Mouse (Mus musculus): ENCODE measurements around the gene Hist1h2ai. TPM values are rescaled to one million over a fixed set of nuclear protein-coding genes. Genes with fewer than 3 reads are reported as not detected.
A peak's percentile ranks its signal among the peaks of the same experiment; 100 is the strongest.
"Not testable (repeated sequence)": the region's sequence is repeated elsewhere in the genome, so short reads cannot be mapped to it uniquely, and the experiment has no call there.

Hist1h2ai gene
- total and polyA plus RNA-seq, 2 experiments from 2014 or later: 12.1 to 560 TPM

GRCm38 (mm10) chr13:21751417-21751816, 35.2 kb downstream of the Hist1h2ai start:
- H3K4me2 ChIP-seq (ENCODE audit: low read depth): no peak overlapping the region
- peaks cover 18% of the 10 kb centered on the region for H3K4me1 ChIP-seq (ENCODE audit: insufficient read depth)
- H3K9me3 ChIP-seq (ENCODE audit: low read length): no peaks in the 10 kb centered on the region
- no peaks in the 10 kb centered on the region for H3K27me3 ChIP-seq (ENCODE audit: insufficient read depth, low read length)
- H3K27ac ChIP-seq (ENCODE audit: low read depth, low read length): no peak overlapping the region
- DNase-seq: no peak
- no peak for ATAC-seq
- no peak for TF ChIP-seq CTCF (IDR thresholded peaks at IDR 0.05; ENCODE audit: low read depth)
- H3K9ac ChIP-seq: no peak overlapping the region
- H3K36me3 ChIP-seq (ENCODE audit: insufficient read depth): no peaks in the 10 kb centered on the region
- no peak overlapping the region for H3K4me3 ChIP-seq (ENCODE audit: low read depth, low read length)

DNA sequence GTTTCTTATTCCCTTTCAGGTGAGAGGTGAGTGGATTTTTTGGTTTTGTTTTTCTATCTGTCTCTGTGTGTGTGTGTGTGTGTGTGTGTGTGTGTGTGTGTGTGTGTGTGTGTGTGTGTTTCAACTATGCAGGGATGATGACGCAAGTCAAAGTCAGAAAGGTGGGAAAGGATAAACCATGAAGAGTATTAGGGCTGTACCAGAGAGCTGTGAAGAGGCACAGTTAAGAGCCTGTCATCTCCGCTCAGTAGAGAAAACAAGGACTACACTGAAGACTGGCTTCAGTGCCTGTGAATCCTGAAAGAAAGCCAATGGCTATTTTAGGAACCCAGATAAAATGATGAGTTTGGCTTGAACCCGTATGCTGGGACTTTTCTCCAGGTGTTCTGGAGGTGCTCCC, 35.6 kb downstream of the Hist1h2ai start:
- H3K4me1 ChIP-seq (ENCODE audit: insufficient read depth): peaks cover 18% of the 10 kb centered on the region
- H3K27ac ChIP-seq (ENCODE audit: low read depth, low read length): no peak overlapping the region
- H3K9ac ChIP-seq: no peak overlapping the region
- no peak for TF ChIP-seq CTCF (IDR thresholded peaks at IDR 0.05; ENCODE audit: low read depth)
- H3K27me3 ChIP-seq (ENCODE audit: insufficient read depth, low read length): no peaks in the 10 kb centered on the region
- WGBS: 77% methylated on average over 3 of the region's 3 CpGs
- H3K36me3 ChIP-seq (ENCODE audit: insufficient read depth): no peaks in the 10 kb centered on the region
- no peaks in the 10 kb centered on the region for H3K9me3 ChIP-seq (ENCODE audit: low read length)
- DNase-seq: no peak
- no peak overlapping the region for H3K4me3 ChIP-seq (ENCODE audit: low read depth, low read length)
- H3K4me2 ChIP-seq (ENCODE audit: low read depth): no peak overlapping the region
- no peak for ATAC-seq

DNA sequence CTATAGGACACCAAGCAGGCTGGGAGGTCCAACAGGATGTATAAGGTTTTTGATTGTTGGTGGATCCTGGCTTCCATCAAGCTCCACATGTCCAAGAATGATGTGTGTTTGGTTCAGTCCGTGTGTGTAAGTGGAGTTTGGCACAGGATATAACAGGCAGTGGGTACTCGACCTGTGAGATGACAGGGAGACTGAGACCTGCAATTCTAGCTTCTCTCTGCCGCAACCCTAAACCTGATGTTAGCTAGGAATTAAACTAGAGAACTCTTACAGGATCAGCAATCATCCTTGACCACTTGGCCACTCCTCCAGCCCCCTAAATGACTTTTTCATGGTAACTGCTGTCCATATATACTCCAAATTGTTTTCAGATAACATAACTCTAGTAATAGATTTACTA, 36.1 kb downstream of the Hist1h2ai start:
- H3K27me3 ChIP-seq (ENCODE audit: insufficient read depth, low read length): no peaks in the 10 kb centered on the region
- peaks cover 18% of the 10 kb centered on the region for H3K4me1 ChIP-seq (ENCODE audit: insufficient read depth)
- no peak overlapping the region for H3K4me2 ChIP-seq (ENCODE audit: low read depth)
- H3K9me3 ChIP-seq (ENCODE audit: low read length): no peaks in the 10 kb centered on the region
- ATAC-seq: no peak
- no peak overlapping the region for H3K9ac ChIP-seq
- no peak overlapping the region for H3K4me3 ChIP-seq (ENCODE audit: low read depth, low read length)
- 37% methylated on average over 3 of the region's 3 CpGs for WGBS
- H3K27ac ChIP-seq (ENCODE audit: low read depth, low read length): no peak overlapping the region
- no peaks in the 10 kb centered on the region for H3K36me3 ChIP-seq (ENCODE audit: insufficient read depth)
- TF ChIP-seq CTCF (IDR thresholded peaks at IDR 0.05; ENCODE audit: low read depth): no peak
- no peak for DNase-seq

DNA sequence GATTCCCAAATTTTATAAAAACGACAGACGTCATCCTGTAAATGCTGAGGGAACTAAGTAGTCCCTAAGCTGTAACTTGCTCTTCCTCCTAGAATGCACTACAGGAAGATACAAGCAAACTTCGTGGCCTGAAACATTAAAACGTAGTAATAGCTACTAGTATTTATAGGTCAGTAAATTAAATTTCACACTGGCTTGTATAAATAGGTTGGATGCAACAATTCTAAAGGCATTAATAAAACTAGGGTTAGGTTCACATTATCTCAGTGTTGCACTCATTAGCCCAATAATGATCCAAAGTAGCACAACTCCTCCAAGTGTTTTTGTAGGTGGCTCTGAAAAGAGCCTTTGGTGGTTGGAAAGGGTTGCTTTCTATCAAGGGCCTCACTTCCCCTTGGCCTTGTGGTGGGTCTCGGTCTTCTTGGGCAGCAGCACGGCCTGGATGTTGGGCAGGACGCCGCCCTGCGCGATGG, 36.9 kb downstream of the Hist1h2ai start:
- peak overlapping the region; percentile 56 for H3K9ac ChIP-seq
- ATAC-seq: no peak
- WGBS: 9% methylated on average over 10 of the region's 10 CpGs
- TF ChIP-seq CTCF (IDR thresholded peaks at IDR 0.05; ENCODE audit: low read depth): no peak
- H3K4me3 ChIP-seq (ENCODE audit: low read depth, low read length): peak overlapping the region; percentile 43
- H3K27ac ChIP-seq (ENCODE audit: low read depth, low read length): peak overlapping the region; percentile 87
- DNase-seq: peak; percentile 25
- peaks cover 18% of the 10 kb centered on the region for H3K4me1 ChIP-seq (ENCODE audit: insufficient read depth)
- no peaks in the 10 kb centered on the region for H3K36me3 ChIP-seq (ENCODE audit: insufficient read depth)
- peak overlapping the region; percentile 68 for H3K4me2 ChIP-seq (ENCODE audit: low read depth)
- no peaks in the 10 kb centered on the region for H3K27me3 ChIP-seq (ENCODE audit: insufficient read depth, low read length)
- no peaks in the 10 kb centered on the region for H3K9me3 ChIP-seq (ENCODE audit: low read length)

GRCm38 (mm10) chr13:21753524-21754285, 37.5 kb downstream of the Hist1h2ai start, which contains the start of the genes Hist1h2ak and Hist1h2bn:
Gene Hist1h2ak, minus strand, starts transcription at chr13:21753827.
Gene Hist1h2bn, plus strand, starts transcription at chr13:21754123.
- WGBS: under 1% methylated on average over 38 of the region's 50 CpGs
- H3K27ac ChIP-seq (ENCODE audit: low read depth, low read length): peak within 1 kb of the TSS; percentile 87
- not testable (repeated sequence) for H3K36me3 ChIP-seq (ENCODE audit: insufficient read depth); H3K9me3 ChIP-seq (ENCODE audit: low read length); H3K27me3 ChIP-seq (ENCODE audit: insufficient read depth, low read length)
- peak within 1 kb of the TSS; percentile 68 for H3K4me2 ChIP-seq (ENCODE audit: low read depth)
- DNase-seq: peak; percentile 93
- H3K4me3 ChIP-seq (ENCODE audit: low read depth, low read length): peak within 1 kb of the TSS; percentile 43
- peaks cover 15% of the 10 kb centered on the region; the same call in 1 of the 2 replicates for H3K4me1 ChIP-seq (ENCODE audit: insufficient read depth)
- H3K9ac ChIP-seq: peak within 1 kb of the TSS; percentile 56
- peak; percentile 95 for ATAC-seq

DNA sequence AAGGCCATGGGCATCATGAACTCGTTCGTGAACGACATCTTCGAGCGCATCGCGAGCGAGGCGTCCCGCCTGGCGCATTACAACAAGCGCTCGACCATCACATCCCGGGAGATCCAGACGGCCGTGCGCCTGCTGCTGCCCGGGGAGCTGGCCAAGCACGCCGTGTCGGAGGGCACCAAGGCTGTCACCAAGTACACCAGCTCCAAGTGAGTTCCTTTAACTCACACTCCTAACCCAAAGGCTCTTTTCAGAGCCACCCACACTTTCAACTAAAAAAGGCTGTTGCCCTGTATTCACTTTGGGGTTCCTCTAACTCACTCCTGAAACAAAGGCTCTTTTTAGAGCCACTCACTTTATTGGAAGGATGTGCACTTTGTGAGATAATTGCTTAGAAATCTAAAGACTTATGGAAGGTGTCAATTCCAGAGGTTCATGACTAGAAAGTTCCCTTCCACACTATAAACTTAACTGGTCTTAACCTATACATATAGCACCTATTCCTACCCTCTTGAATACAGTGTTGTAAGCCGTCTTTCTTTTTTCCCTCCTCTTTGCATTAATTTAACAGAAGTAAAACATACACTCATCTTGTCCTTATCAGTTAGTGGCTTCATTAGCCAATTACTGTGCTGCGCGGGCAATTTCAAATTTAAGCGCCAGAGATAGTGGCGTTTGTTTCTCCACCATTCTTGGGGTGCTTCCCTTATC, 38.2 kb downstream of the Hist1h2ai start:
- 0% methylated on average over 21 of the region's 26 CpGs for WGBS
- DNase-seq: peak; percentile 66
- Histone ChIP-seq H3K4me3 (ENCODE audit: low read depth, low read length) (peak overlapping the region; percentile 43), H3K4me2 (ENCODE audit: low read depth) (peak overlapping the region; percentile 68), H3K27ac (ENCODE audit: low read depth, low read length) (0 out of 2 replicates have a peak overlapping the region, but pooled peaks have one; percentile 23), H3K9ac (peak overlapping the region; percentile 44; the same call in 1 of the 2 replicates)
- H3K4me1 ChIP-seq (ENCODE audit: insufficient read depth); H3K27me3 ChIP-seq (ENCODE audit: insufficient read depth, low read length); H3K9me3 ChIP-seq (ENCODE audit: low read length); H3K36me3 ChIP-seq (ENCODE audit: insufficient read depth): not testable (repeated sequence)
- ATAC-seq: 0 out of 2 replicates have a peak, but pooled peaks have one; percentile 0

DNA sequence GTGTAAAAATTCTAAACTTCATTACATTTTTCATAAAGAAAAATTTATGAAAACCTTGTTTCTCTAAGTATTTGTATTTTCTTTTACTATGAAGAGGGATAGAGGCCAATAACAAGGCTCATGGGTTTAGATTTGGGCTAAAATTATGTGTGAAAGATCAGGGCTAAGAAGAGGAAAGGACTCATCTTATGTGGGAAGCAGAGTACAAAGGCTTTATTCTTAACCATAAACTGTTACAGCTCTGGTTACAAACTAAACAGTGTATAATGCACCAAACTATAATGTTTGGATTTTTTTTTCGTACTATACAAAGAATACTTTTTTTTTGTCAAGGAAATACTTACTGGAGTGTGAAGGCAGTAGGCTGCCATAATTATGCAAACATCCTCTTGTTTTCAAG, 39.5 kb downstream of the Hist1h2ai start:
- no peak for ATAC-seq
- no peak for DNase-seq
- Histone ChIP-seq H3K27me3 (ENCODE audit: insufficient read depth, low read length) (no peaks in the 10 kb centered on the region), H3K36me3 (ENCODE audit: insufficient read depth) (no peaks in the 10 kb centered on the region), H3K9me3 (ENCODE audit: low read length) (no peaks in the 10 kb centered on the region), H3K4me2 (ENCODE audit: low read depth) (no peak overlapping the region), H3K9ac (no peak overlapping the region), H3K27ac (ENCODE audit: low read depth, low read length) (no peak overlapping the region), H3K4me3 (ENCODE audit: low read depth, low read length) (no peak overlapping the region), H3K4me1 (ENCODE audit: insufficient read depth) (peaks cover 6% of the 10 kb centered on the region; the same call in 1 of the 2 replicates)
- no peak for TF ChIP-seq CTCF (IDR thresholded peaks at IDR 0.05; ENCODE audit: low read depth)
- WGBS: 54% methylated on average over 1 of the region's 1 CpGs

Small RNAs within 50 kb of the gene (microRNA-seq; reads per million reads assigned to microRNA genes)
- gene Gm44357: 0 reads per million in 2 experiments
- 0 to 0.12 reads per million in 2 experiments for gene Gm44367
- gene Gm44454: 0 reads per million in 2 experiments

Other genes with a start within 250 kb of the Hist1h2ai start
Only the 30 nearest of the 32 such genes appear.
- 1.5 TPM in 1 of 2 replicates, not detected in the other for gene Gm10065, start 237.0 kb upstream of the Hist1h2ai start, total RNA-seq (2014; rRNA removed)
- gene Gm10065, start 237.0 kb upstream of the Hist1h2ai start, polyA plus RNA-seq (2015; fragmentation: Nextera tagmentation; extraction: Ambion mirVana): not detected in 2 replicates
- 0.14 and 0.31 TPM in 2 replicates for gene AK157302, start 221.2 kb upstream of the Hist1h2ai start, total RNA-seq (2014; rRNA removed)
- gene AK157302, start 221.2 kb upstream of the Hist1h2ai start, polyA plus RNA-seq (2015; fragmentation: Nextera tagmentation; extraction: Ambion mirVana): 0.42 and 0.54 TPM in 2 replicates
- gene Gm11273, start 215.0 kb upstream of the Hist1h2ai start, total RNA-seq (2014; rRNA removed): 5.9 and 7.1 TPM in 2 replicates
- gene Gm11273, start 215.0 kb upstream of the Hist1h2ai start, polyA plus RNA-seq (2015; fragmentation: Nextera tagmentation; extraction: Ambion mirVana): 5.8 and 11.0 TPM in 2 replicates
- 7.8 and 9.5 TPM in 2 replicates for gene Zkscan8, start 185.3 kb upstream of the Hist1h2ai start, total RNA-seq (2014; rRNA removed)
- gene Zkscan8, start 185.3 kb upstream of the Hist1h2ai start, polyA plus RNA-seq (2015; fragmentation: Nextera tagmentation; extraction: Ambion mirVana): 1.3 and 2.2 TPM in 2 replicates
- not detected in 2 replicates for gene Olfr1366, start 173.6 kb upstream of the Hist1h2ai start, total RNA-seq (2014; rRNA removed)
- 0.15 TPM in 2 replicates for gene Olfr1366, start 173.6 kb upstream of the Hist1h2ai start, polyA plus RNA-seq (2015; fragmentation: Nextera tagmentation; extraction: Ambion mirVana)
- gene Olfr1535, start 156.5 kb upstream of the Hist1h2ai start, total RNA-seq (2014; rRNA removed): not detected in 2 replicates
- 0.06 and 0.07 TPM in 2 replicates for gene Olfr1535, start 156.5 kb upstream of the Hist1h2ai start, polyA plus RNA-seq (2015; fragmentation: Nextera tagmentation; extraction: Ambion mirVana)
- gene Olfr1364, start 134.7 kb upstream of the Hist1h2ai start, total RNA-seq (2014; rRNA removed): not detected in 2 replicates
- gene Olfr1364, start 134.7 kb upstream of the Hist1h2ai start, polyA plus RNA-seq (2015; fragmentation: Nextera tagmentation; extraction: Ambion mirVana): not detected in 2 replicates
- gene Olfr1362, start 102.4 kb upstream of the Hist1h2ai start, total RNA-seq (2014; rRNA removed): not detected in 2 replicates
- not detected in 2 replicates for gene Olfr1362, start 102.4 kb upstream of the Hist1h2ai start, polyA plus RNA-seq (2015; fragmentation: Nextera tagmentation; extraction: Ambion mirVana)
- not detected in 2 replicates for gene Olfr11, start 73.9 kb upstream of the Hist1h2ai start, total RNA-seq (2014; rRNA removed)
- gene Olfr11, start 73.9 kb upstream of the Hist1h2ai start, polyA plus RNA-seq (2015; fragmentation: Nextera tagmentation; extraction: Ambion mirVana): not detected in 2 replicates
- not detected in 2 replicates for gene Olfr1361, start 53.0 kb upstream of the Hist1h2ai start, total RNA-seq (2014; rRNA removed)
- gene Olfr1361, start 53.0 kb upstream of the Hist1h2ai start, polyA plus RNA-seq (2015; fragmentation: Nextera tagmentation; extraction: Ambion mirVana): not detected in 2 replicates
- gene Olfr1360, start 39.0 kb upstream of the Hist1h2ai start, total RNA-seq (2014; rRNA removed): not detected in 2 replicates
- not detected in 2 replicates for gene Olfr1360, start 39.0 kb upstream of the Hist1h2ai start, polyA plus RNA-seq (2015; fragmentation: Nextera tagmentation; extraction: Ambion mirVana)
- not detected in 2 replicates for gene Olfr1359, start 18.3 kb upstream of the Hist1h2ai start, total RNA-seq (2014; rRNA removed)
- not detected in 2 replicates for gene Olfr1359, start 18.3 kb upstream of the Hist1h2ai start, polyA plus RNA-seq (2015; fragmentation: Nextera tagmentation; extraction: Ambion mirVana)
- 131 and 141 TPM in 2 replicates for gene Hist1h2bl, start 279 bp upstream of the Hist1h2ai start, total RNA-seq (2014; rRNA removed)
- gene Hist1h2bl, start 279 bp upstream of the Hist1h2ai start, polyA plus RNA-seq (2015; fragmentation: Nextera tagmentation; extraction: Ambion mirVana): 0.65 and 0.73 TPM in 2 replicates
- gene Hist1h3h, start 1.2 kb downstream of the Hist1h2ai start, total RNA-seq (2014; rRNA removed): 277 and 308 TPM in 2 replicates
- 0.75 and 1.3 TPM in 2 replicates for gene Hist1h3h, start 1.2 kb downstream of the Hist1h2ai start, polyA plus RNA-seq (2015; fragmentation: Nextera tagmentation; extraction: Ambion mirVana)
- 308 and 356 TPM in 2 replicates for gene Hist1h2bm, start 5.6 kb downstream of the Hist1h2ai start, total RNA-seq (2014; rRNA removed)
- 0.34 TPM in 1 of 2 replicates, not detected in the other for gene Hist1h2bm, start 5.6 kb downstream of the Hist1h2ai start, polyA plus RNA-seq (2015; fragmentation: Nextera tagmentation; extraction: Ambion mirVana)
- gene Hist1h4j, start 18.6 kb downstream of the Hist1h2ai start, total RNA-seq (2014; rRNA removed): 282 and 307 TPM in 2 replicates
- not detected in 2 replicates for gene Hist1h4j, start 18.6 kb downstream of the Hist1h2ai start, polyA plus RNA-seq (2015; fragmentation: Nextera tagmentation; extraction: Ambion mirVana)
- gene Hist1h4k, start 34.1 kb downstream of the Hist1h2ai start, total RNA-seq (2014; rRNA removed): 635 and 850 TPM in 2 replicates
- not detected in 2 replicates for gene Hist1h4k, start 34.1 kb downstream of the Hist1h2ai start, polyA plus RNA-seq (2015; fragmentation: Nextera tagmentation; extraction: Ambion mirVana)
- gene Hist1h2ak, start 37.4 kb downstream of the Hist1h2ai start, total RNA-seq (2014; rRNA removed): 242 and 258 TPM in 2 replicates
- 4.4 and 5.2 TPM in 2 replicates for gene Hist1h2ak, start 37.4 kb downstream of the Hist1h2ai start, polyA plus RNA-seq (2015; fragmentation: Nextera tagmentation; extraction: Ambion mirVana)
- 157 and 249 TPM in 2 replicates for gene Hist1h2bn, start 37.7 kb downstream of the Hist1h2ai start, total RNA-seq (2014; rRNA removed)
- not detected in 2 replicates for gene Hist1h2bn, start 37.7 kb downstream of the Hist1h2ai start, polyA plus RNA-seq (2015; fragmentation: Nextera tagmentation; extraction: Ambion mirVana)
- gene Hist1h1b, start 64.2 kb downstream of the Hist1h2ai start, total RNA-seq (2014; rRNA removed): 140 and 182 TPM in 2 replicates
- 4.0 and 4.7 TPM in 2 replicates for gene Hist1h1b, start 64.2 kb downstream of the Hist1h2ai start, polyA plus RNA-seq (2015; fragmentation: Nextera tagmentation; extraction: Ambion mirVana)
- gene Hist1h3i, start 66.9 kb downstream of the Hist1h2ai start, total RNA-seq (2014; rRNA removed): 282 and 291 TPM in 2 replicates
- gene Hist1h3i, start 66.9 kb downstream of the Hist1h2ai start, polyA plus RNA-seq (2015; fragmentation: Nextera tagmentation; extraction: Ambion mirVana): 20.0 and 34.1 TPM in 2 replicates
- gene Hist1h2an, start 70.8 kb downstream of the Hist1h2ai start, total RNA-seq (2014; rRNA removed): 143 and 154 TPM in 2 replicates
- gene Hist1h2an, start 70.8 kb downstream of the Hist1h2ai start, polyA plus RNA-seq (2015; fragmentation: Nextera tagmentation; extraction: Ambion mirVana): 1.1 and 1.6 TPM in 2 replicates
- 46.4 and 70.5 TPM in 2 replicates for gene Hist1h2bp, start 71.0 kb downstream of the Hist1h2ai start, total RNA-seq (2014; rRNA removed)
- 0.28 TPM in 1 of 2 replicates, not detected in the other for gene Hist1h2bp, start 71.0 kb downstream of the Hist1h2ai start, polyA plus RNA-seq (2015; fragmentation: Nextera tagmentation; extraction: Ambion mirVana)
- 214 and 268 TPM in 2 replicates for gene Hist1h2bq, start 93.8 kb downstream of the Hist1h2ai start, total RNA-seq (2014; rRNA removed)
- 4.6 and 5.2 TPM in 2 replicates for gene Hist1h2bq, start 93.8 kb downstream of the Hist1h2ai start, polyA plus RNA-seq (2015; fragmentation: Nextera tagmentation; extraction: Ambion mirVana)
- gene Hist1h2ao, start 94.0 kb downstream of the Hist1h2ai start, total RNA-seq (2014; rRNA removed): 1.0 TPM in 1 of 2 replicates, not detected in the other
- 1.6 TPM in 1 of 2 replicates, not detected in the other for gene Hist1h2ao, start 94.0 kb downstream of the Hist1h2ai start, polyA plus RNA-seq (2015; fragmentation: Nextera tagmentation; extraction: Ambion mirVana)
- gene Hist1h4m, start 95.3 kb downstream of the Hist1h2ai start, total RNA-seq (2014; rRNA removed): 1.3 and 1.7 TPM in 2 replicates
- gene Hist1h4m, start 95.3 kb downstream of the Hist1h2ai start, polyA plus RNA-seq (2015; fragmentation: Nextera tagmentation; extraction: Ambion mirVana): not detected in 2 replicates
- gene Hist1h4n, start 115.8 kb downstream of the Hist1h2ai start, total RNA-seq (2014; rRNA removed): 2,245 and 2,544 TPM in 2 replicates
- 2.4 and 5.0 TPM in 2 replicates for gene Hist1h4n, start 115.8 kb downstream of the Hist1h2ai start, polyA plus RNA-seq (2015; fragmentation: Nextera tagmentation; extraction: Ambion mirVana)
- 584 and 748 TPM in 2 replicates for gene Hist1h2ap, start 117.1 kb downstream of the Hist1h2ai start, total RNA-seq (2014; rRNA removed)
- gene Hist1h2ap, start 117.1 kb downstream of the Hist1h2ai start, polyA plus RNA-seq (2015; fragmentation: Nextera tagmentation; extraction: Ambion mirVana): 655 and 1,288 TPM in 2 replicates
- gene Hist1h2br, start 117.3 kb downstream of the Hist1h2ai start, total RNA-seq (2014; rRNA removed): 158 and 260 TPM in 2 replicates
- 4.6 and 4.9 TPM in 2 replicates for gene Hist1h2br, start 117.3 kb downstream of the Hist1h2ai start, polyA plus RNA-seq (2015; fragmentation: Nextera tagmentation; extraction: Ambion mirVana)
- 20.7 and 21.6 TPM in 2 replicates for gene Zfp184, start 228.7 kb downstream of the Hist1h2ai start, total RNA-seq (2014; rRNA removed)
- gene Zfp184, start 228.7 kb downstream of the Hist1h2ai start, polyA plus RNA-seq (2015; fragmentation: Nextera tagmentation; extraction: Ambion mirVana): 15.3 and 17.2 TPM in 2 replicates